Mouse (Mus musculus) bone marrow macrophage, adult 2 months (primary cell): ENCODE results near the gene Dnmbp.

ENCODE experiments used
- CTCF ChIP-seq: IDR thresholded peaks from 2 replicates; pipeline ENCODE4 v1.5.1; 2012; ENCODE audit warnings: low read depth, mild to moderate bottlenecking, low read length, moderate library complexity
- POLR2A ChIP-seq: IDR thresholded peaks from 2 replicates; pipeline ENCODE4 v1.6.1; 2012; ENCODE audit warnings: mild to moderate bottlenecking, low read depth, low read length, borderline replicate concordance

- no peak for TF ChIP-seq CTCF
- TF ChIP-seq POLR2A: no peak
Observed at GRCm38 (mm10) chr19:43877364-43877763, 62.6 kb downstream of the Dnmbp start.
